Mouse (Mus musculus): ENCODE data around the gene Sec24a.

- TF ChIP-seq CTCF (IDR thresholded peaks at IDR 0.05; ENCODE audit: low read depth, low read length) = no peak
- TF ChIP-seq POLR2A (IDR thresholded peaks at IDR 0.05; ENCODE audit: borderline replicate concordance, low read depth, low read length) = no peak
Observed at GRCm38 (mm10) chr11:51800634-51801325, 37.3 kb upstream of the Sec24a start.
